Mouse (Mus musculus) neutrophil, adult 83 days (primary cell): Measurements from ENCODE around the gene Dpm1. TPM values are rescaled to one million over a fixed set of nuclear protein-coding genes. Genes with fewer than 3 reads are reported as not detected.

ENCODE experiments used
- total RNA-seq, 2 experiments: library from RNA; stranded (reverse); gene quantifications; one replicate each; pipeline ENCODE4 v1.2.4; 2023

Gene Dpm1
- total RNA-seq = 10 to 100 TPM; 71.6 to 74.5 TPM

GRCm38 (mm10) chr2:168230026-168230728, at the start of gene Dpm1, which contains the start of the genes Gm20716 and Mocs3:
TSS of gene Dpm1 (minus strand) at chr2:168230591.
TSS of gene Gm20716 (minus strand) at chr2:168230364.
TSS of gene Mocs3 (plus strand) at chr2:168230622.

GRCm38 (mm10) chr2:168206725-168207644, 23.4 kb downstream of the Dpm1 start, which contains the start of gene Adnp:
TSS of gene Adnp (minus strand) at chr2:168207112.

Other genes starting within 250 kb of the Dpm1 start
- gene Ripor3, start 220.0 kb downstream of the Dpm1 start, total RNA-seq = under 1 TPM in 1 of 2 experiments, not detected in 1; 0.72 TPM
- gene Pard6b, start 149.6 kb downstream of the Dpm1 start, total RNA-seq = not detected
- gene Adnp, start 23.5 kb downstream of the Dpm1 start, total RNA-seq = 10 to 100 TPM; 53.3 to 56.5 TPM
- gene Gm20716, start 227 bp downstream of the Dpm1 start, total RNA-seq = 1 to 10 TPM; 2.8 to 4.4 TPM
- 1 to 10 TPM; 4.8 to 6.1 TPM for gene Mocs3, start within 50 bp of the Dpm1 start, total RNA-seq
- not detected for gene Kcng1, start 51.1 kb upstream of the Dpm1 start, total RNA-seq